Mouse (Mus musculus): ENCODE data around the gene Tmem126a. TPM values are rescaled to one million over a fixed set of nuclear protein-coding genes. Genes with fewer than 3 reads are reported as not detected.

Tmem126a gene
- polyA plus RNA-seq (2012; rRNA removed): 43.6 and 43.8 TPM in 2 replicates

GRCm38 (mm10) chr7:90456845-90457468 lies at the start of gene Tmem126a:
Tmem126a (minus strand) TSS chr7:90457229.
- DNase-seq: peak; percentile 88 to 89
- Histone ChIP-seq H3K27me3 (ENCODE audit: control insufficient read depth, insufficient read depth, low read length) (no peaks in the 10 kb centered on the region), H3K4me3 (replicated peaks; ENCODE audit: insufficient read depth, low read depth, low read length) (peak within 1 kb of the TSS; percentile 75), H3K4me1 (ENCODE audit: control insufficient read depth, insufficient read depth, low read length) (no peaks in the 10 kb centered on the region), H3K27ac (ENCODE audit: insufficient read depth, low read length) (peak within 1 kb of the TSS; percentile 80)
- peak; percentile 92 for TF ChIP-seq POLR2A (IDR thresholded peaks at IDR 0.05; ENCODE audit: borderline replicate concordance, insufficient read depth, low read length)
- TF ChIP-seq CTCF (IDR thresholded peaks at IDR 0.05; ENCODE audit: borderline replicate concordance, insufficient read depth, low read depth, low read length): 0 out of 2 replicates have a peak, but pooled peaks have one; percentile 12
- WGBS: under 1% methylated on average over 41 of the region's 41 CpGs

- no peak for DNase-seq
- TF ChIP-seq CTCF (IDR thresholded peaks at IDR 0.05; ENCODE audit: borderline replicate concordance, insufficient read depth, low read depth, low read length) (no peak), POLR2A (IDR thresholded peaks at IDR 0.05; ENCODE audit: borderline replicate concordance, insufficient read depth, low read length) (no peak)
- no peak overlapping the region for H3K27ac ChIP-seq (ENCODE audit: insufficient read depth, low read length)
- H3K4me3 ChIP-seq (replicated peaks; ENCODE audit: insufficient read depth, low read depth, low read length): no peak overlapping the region
- no peaks in the 10 kb centered on the region for H3K27me3 ChIP-seq (ENCODE audit: control insufficient read depth, insufficient read depth, low read length)
- H3K4me1 ChIP-seq (ENCODE audit: control insufficient read depth, insufficient read depth, low read length): peaks cover 1% of the 10 kb centered on the region; the same call in 1 of the 2 replicates
- 92% methylated on average over 2 of the region's 2 CpGs for WGBS
Measured at GRCm38 (mm10) chr7:90482607-90483006, 25.6 kb upstream of the Tmem126a start.

GRCm38 (mm10) chr7:90476313-90477245 lies 19.6 kb upstream of the Tmem126a start, which contains the start of gene Dlg2:
Dlg2 (plus strand) TSS chr7:90476672.
- Histone ChIP-seq H3K4me3 (replicated peaks; ENCODE audit: insufficient read depth, low read depth, low read length) (peak within 1 kb of the TSS; percentile 85), H3K27me3 (ENCODE audit: control insufficient read depth, insufficient read depth, low read length) (no peaks in the 10 kb centered on the region), H3K4me1 (ENCODE audit: control insufficient read depth, insufficient read depth, low read length) (peaks cover 3% of the 10 kb centered on the region; the same call in 1 of the 2 replicates), H3K27ac (ENCODE audit: insufficient read depth, low read length) (peak within 1 kb of the TSS; percentile 93)
- TF ChIP-seq POLR2A (IDR thresholded peaks at IDR 0.05; ENCODE audit: borderline replicate concordance, insufficient read depth, low read length) (peak; percentile 19; the same call in 1 of the 2 replicates), CTCF (IDR thresholded peaks at IDR 0.05; ENCODE audit: borderline replicate concordance, insufficient read depth, low read depth, low read length) (no peak)
- whole genome bisulfite sequencing: 1% methylated on average over 32 of the region's 32 CpGs
- DNase-seq: peak in 1 of 2 experiments; percentile 59

- Histone ChIP-seq H3K27ac (ENCODE audit: insufficient read depth, low read length) (peak within 1 kb of the TSS; percentile 93), H3K4me3 (replicated peaks; ENCODE audit: insufficient read depth, low read depth, low read length) (peak within 1 kb of the TSS; percentile 85), H3K27me3 (ENCODE audit: control insufficient read depth, insufficient read depth, low read length) (no peaks in the 10 kb centered on the region), H3K4me1 (ENCODE audit: control insufficient read depth, insufficient read depth, low read length) (peaks cover 3% of the 10 kb centered on the region; the same call in 1 of the 2 replicates)
- under 1% methylated on average over 36 of the region's 36 CpGs for WGBS
- TF ChIP-seq POLR2A (IDR thresholded peaks at IDR 0.05; ENCODE audit: borderline replicate concordance, insufficient read depth, low read length) (peak; percentile 92), CTCF (IDR thresholded peaks at IDR 0.05; ENCODE audit: borderline replicate concordance, insufficient read depth, low read depth, low read length) (no peak)
- DNase-seq: peak; percentile 99 to 100
Measured at GRCm38 (mm10) chr7:90475793-90476312, 18.8 kb upstream of the Tmem126a start, which contains the start of gene Tmem126b. Tmem126b (minus strand) TSS chr7:90476001.

GRCm38 (mm10) chr7:90473511-90473910 lies 16.5 kb upstream of the Tmem126a start:
- no peak for DNase-seq
- TF ChIP-seq CTCF (IDR thresholded peaks at IDR 0.05; ENCODE audit: borderline replicate concordance, insufficient read depth, low read depth, low read length): no peak
- no peak for TF ChIP-seq POLR2A (IDR thresholded peaks at IDR 0.05; ENCODE audit: borderline replicate concordance, insufficient read depth, low read length)
- WGBS: 74% methylated on average over 2 of the region's 2 CpGs
- Histone ChIP-seq H3K27ac (ENCODE audit: insufficient read depth, low read length) (no peak overlapping the region), H3K4me3 (replicated peaks; ENCODE audit: insufficient read depth, low read depth, low read length) (no peak overlapping the region), H3K4me1 (ENCODE audit: control insufficient read depth, insufficient read depth, low read length) (peaks cover 3% of the 10 kb centered on the region; the same call in 1 of the 2 replicates), H3K27me3 (ENCODE audit: control insufficient read depth, insufficient read depth, low read length) (no peaks in the 10 kb centered on the region)

GRCm38 (mm10) chr7:90461441-90461840 lies 4.4 kb upstream of the Tmem126a start:
- DNase-seq: no peak

GRCm38 (mm10) chr7:90460930-90461329 lies 3.9 kb upstream of the Tmem126a start:
- no peak overlapping the region for H3K4me3 ChIP-seq (replicated peaks; ENCODE audit: insufficient read depth, low read depth, low read length)
- WGBS: 18% methylated on average over 14 of the region's 14 CpGs
- no peaks in the 10 kb centered on the region for H3K4me1 ChIP-seq (ENCODE audit: control insufficient read depth, insufficient read depth, low read length)
- no peaks in the 10 kb centered on the region for H3K27me3 ChIP-seq (ENCODE audit: control insufficient read depth, insufficient read depth, low read length)
- DNase-seq: no peak
- no peak overlapping the region for H3K27ac ChIP-seq (ENCODE audit: insufficient read depth, low read length)
- TF ChIP-seq CTCF (IDR thresholded peaks at IDR 0.05; ENCODE audit: borderline replicate concordance, insufficient read depth, low read depth, low read length): peak; percentile 26; the same call in 1 of the 2 replicates
- no peak for TF ChIP-seq POLR2A (IDR thresholded peaks at IDR 0.05; ENCODE audit: borderline replicate concordance, insufficient read depth, low read length)

More at GRCm38 (mm10) chr7:90461441-90461840, 4.4 kb upstream of the Tmem126a start:
- H3K27me3 ChIP-seq (ENCODE audit: control insufficient read depth, insufficient read depth, low read length): no peaks in the 10 kb centered on the region
- H3K4me1 ChIP-seq (ENCODE audit: control insufficient read depth, insufficient read depth, low read length): no peaks in the 10 kb centered on the region
- 93% methylated on average over 5 of the region's 5 CpGs for WGBS
- no peak overlapping the region for H3K27ac ChIP-seq (ENCODE audit: insufficient read depth, low read length)
- no peak overlapping the region for H3K4me3 ChIP-seq (replicated peaks; ENCODE audit: insufficient read depth, low read depth, low read length)
- no peak for TF ChIP-seq CTCF (IDR thresholded peaks at IDR 0.05; ENCODE audit: borderline replicate concordance, insufficient read depth, low read depth, low read length)
- no peak for TF ChIP-seq POLR2A (IDR thresholded peaks at IDR 0.05; ENCODE audit: borderline replicate concordance, insufficient read depth, low read length)
